Mouse (Mus musculus) CD4-positive naive resting alpha-beta T cell, adult 76 days (primary cell): ENCODE measurements around the gene Olfr1225. TPM values are rescaled to one million over a fixed set of nuclear protein-coding genes. Genes with fewer than 3 reads are reported as not detected.

ENCODE experiments used
- total RNA-seq: library from RNA; stranded (reverse); gene quantifications from one replicate; pipeline ENCODE4 v1.2.4, GENCODE M21; 2023

Olfr1225 gene
- total RNA-seq, result not detected

DNA sequence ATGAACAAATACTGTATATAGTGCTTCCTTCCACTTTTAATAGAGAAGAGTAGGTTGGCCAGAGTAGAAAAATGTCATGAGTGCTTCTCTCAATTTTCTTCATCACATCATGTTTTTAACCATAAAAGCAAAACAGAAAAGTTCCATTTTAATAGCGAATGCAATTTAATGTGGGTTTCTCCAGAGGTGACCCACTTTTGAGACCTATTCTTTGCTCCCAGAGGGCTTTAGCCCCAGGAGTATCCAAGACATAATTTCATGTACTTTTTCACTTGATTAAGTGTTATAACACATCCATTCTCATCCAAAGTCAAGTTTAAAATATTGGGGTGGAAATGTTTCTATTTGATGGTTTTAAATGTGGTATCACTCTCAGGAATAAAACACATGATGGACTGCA lies at the start of gene Olfr1225:
Gene Olfr1225 (minus strand): TSS at position 101 of the 400 bp plus-strand sequence.

DNA sequence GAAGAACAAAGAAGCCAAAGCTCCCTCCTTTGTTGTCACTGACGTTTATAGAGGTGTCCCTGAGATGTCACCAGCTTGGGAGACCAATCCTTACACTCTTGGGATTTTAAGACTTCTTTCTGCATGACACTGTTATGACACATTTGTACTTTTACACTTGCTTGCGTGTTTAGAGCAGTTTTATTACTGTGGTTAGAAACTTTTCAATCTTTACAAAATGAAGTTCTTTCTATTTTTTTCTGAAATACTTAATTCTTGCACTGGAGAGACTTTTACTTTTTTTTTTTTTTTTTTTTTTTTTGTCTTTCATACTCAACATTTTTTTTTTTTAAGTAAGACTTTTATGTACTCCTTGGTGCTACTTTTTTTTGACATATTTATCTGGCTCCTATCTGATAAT lies 25.5 kb upstream of the Olfr1225 start, which contains the start of gene Olfr1226:
Gene Olfr1226 (minus strand): TSS at position 101 of the 400 bp plus-strand sequence.

DNA sequence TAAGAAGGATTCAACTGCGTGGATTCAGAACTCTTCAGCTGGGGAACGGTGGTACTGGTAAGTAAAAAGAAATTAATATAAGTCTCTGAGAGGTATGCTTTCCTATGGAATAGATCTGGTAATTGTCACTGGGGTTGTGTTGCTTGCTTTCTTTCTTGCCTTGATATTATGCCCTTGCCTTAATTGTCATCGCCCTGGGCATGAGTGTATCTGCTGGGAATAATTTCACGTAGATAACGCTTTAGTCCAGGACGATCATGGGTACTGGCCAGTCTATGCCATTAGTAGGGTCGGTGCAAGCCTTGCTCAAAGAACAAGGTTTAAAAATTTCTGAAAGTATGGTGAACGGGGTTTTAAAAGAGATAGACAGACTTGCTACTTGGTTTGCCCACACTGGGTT lies 10.5 kb downstream of the Olfr1225 start, which contains the start of gene Olfr1224-ps1:
Gene Olfr1224-ps1 (minus strand): TSS at position 101 of the 400 bp plus-strand sequence.

DNA sequence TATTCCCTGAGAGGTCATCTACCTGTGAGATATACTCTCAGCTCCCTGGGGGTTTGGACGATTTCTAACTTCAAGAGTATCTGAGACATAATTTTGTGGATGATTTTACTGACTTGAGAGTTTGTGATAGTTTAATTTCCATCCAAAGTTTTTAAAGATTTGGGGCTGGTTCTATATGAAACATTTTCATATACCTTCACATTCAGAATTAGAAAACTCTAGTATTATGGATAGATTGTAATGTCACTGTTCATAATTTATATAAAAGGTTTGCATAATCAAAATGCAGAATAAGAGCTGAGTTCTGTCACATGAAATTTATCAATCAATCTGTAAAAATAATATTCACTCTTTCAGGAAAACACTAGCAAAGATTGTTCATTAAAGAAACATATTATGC lies 23.0 kb downstream of the Olfr1225 start, which contains the start of gene Olfr1223:
Gene Olfr1223 (minus strand): TSS at position 101 of the 400 bp plus-strand sequence.

DNA sequence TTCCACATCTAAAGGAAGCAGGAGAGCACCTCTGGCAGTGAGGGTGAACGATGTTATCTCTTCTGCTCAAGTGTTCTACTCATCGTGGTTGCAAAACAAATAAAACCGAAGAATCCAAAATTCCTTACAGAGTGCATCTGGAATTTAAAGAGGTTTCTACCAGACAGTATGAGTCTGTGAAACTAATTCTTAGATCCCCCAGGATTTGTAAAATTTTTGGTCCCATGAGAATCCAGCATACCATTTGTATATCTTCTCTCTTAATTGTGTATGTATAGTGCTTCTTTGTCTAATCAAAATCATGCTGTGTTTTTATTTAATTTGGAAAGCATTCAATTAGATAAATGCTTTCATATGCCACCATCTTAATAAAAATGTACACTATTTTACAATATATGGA lies 41.5 kb downstream of the Olfr1225 start, which contains the start of gene Olfr1222:
Gene Olfr1222 (minus strand): TSS at position 101 of the 400 bp plus-strand sequence.

Other genes starting within 250 kb of the Olfr1225 start
- not detected for gene Olfr1211, start 236.6 kb downstream of the Olfr1225 start, total RNA-seq
- not detected for gene Olfr1212, start 220.7 kb downstream of the Olfr1225 start, total RNA-seq
- not detected for gene Gm13762, start 194.4 kb downstream of the Olfr1225 start, total RNA-seq
- gene Olfr1214, start 182.0 kb downstream of the Olfr1225 start, total RNA-seq, result not detected
- not detected for gene Olfr1215, start 167.7 kb downstream of the Olfr1225 start, total RNA-seq
- gene Olfr1216, start 156.3 kb downstream of the Olfr1225 start, total RNA-seq, result not detected
- gene Olfr1217, start 142.6 kb downstream of the Olfr1225 start, total RNA-seq, result not detected
- gene Olfr1218, start 113.5 kb downstream of the Olfr1225 start, total RNA-seq, result not detected
- gene Olfr1219, start 91.2 kb downstream of the Olfr1225 start, total RNA-seq, result not detected
- gene Olfr1220, start 67.8 kb downstream of the Olfr1225 start, total RNA-seq, result not detected
- gene Olfr1221, start 57.4 kb downstream of the Olfr1225 start, total RNA-seq, result not detected
- not detected for gene Olfr1222, start 41.6 kb downstream of the Olfr1225 start, total RNA-seq
- not detected for gene Olfr1223, start 23.1 kb downstream of the Olfr1225 start, total RNA-seq
- gene Olfr1224-ps1, start 10.6 kb downstream of the Olfr1225 start, total RNA-seq, result not detected
- gene Olfr1226, start 25.4 kb upstream of the Olfr1225 start, total RNA-seq, result not detected
- not detected for gene Olfr1228, start 79.4 kb upstream of the Olfr1225 start, total RNA-seq
- not detected for gene Olfr1229, start 113.3 kb upstream of the Olfr1225 start, total RNA-seq
- gene Olfr1230, start 122.6 kb upstream of the Olfr1225 start, total RNA-seq, result not detected
- not detected for gene Olfr1231, start 132.4 kb upstream of the Olfr1225 start, total RNA-seq
- not detected for gene Olfr1232, start 155.0 kb upstream of the Olfr1225 start, total RNA-seq
- not detected for gene Olfr1233, start 167.7 kb upstream of the Olfr1225 start, total RNA-seq
- gene Olfr1234, start 190.2 kb upstream of the Olfr1225 start, total RNA-seq, result not detected
- gene Olfr1238, start 235.0 kb upstream of the Olfr1225 start, total RNA-seq, result not detected
- gene Olfr1239, start 245.7 kb upstream of the Olfr1225 start, total RNA-seq, result not detected